Mouse (Mus musculus): ENCODE data around the gene Gm6164.
"Not testable (repeated sequence)": the region's sequence is repeated elsewhere in the genome, so short reads cannot be mapped to it uniquely, and the experiment has no call there.

The Gm6164 gene

GRCm38 (mm10) chr7:20205507-20205906 lies at the start of gene Gm6164:
TSS of gene Gm6164 (minus strand) at chr7:20205607.
- DNase-seq: not testable (repeated sequence)

- DNase-seq: not testable (repeated sequence)
These were observed 28.3 kb upstream of the Gm6164 start, which contains the start of gene Gm4498 for GRCm38 (mm10) chr7:20233728-20234127. TSS of gene Gm4498 (minus strand) at chr7:20233828.

- DNase-seq: not testable (repeated sequence)
These were observed 12.0 kb downstream of the Gm6164 start, which contains the start of gene Vmn1r95 for GRCm38 (mm10) chr7:20193410-20193809. TSS of gene Vmn1r95 (plus strand) at chr7:20193710.

GRCm38 (mm10) chr7:20168277-20168676 lies 37.1 kb downstream of the Gm6164 start, which contains the start of gene Vmn1r94:
TSS of gene Vmn1r94 (minus strand) at chr7:20168377.
- DNase-seq: not testable (repeated sequence)

Measured in lung, postnatal 36 days (tissue).